Mouse (Mus musculus) midbrain, embryonic 13.5 days (tissue): ENCODE measurements at regions not wholly inside any gene's neighbourhood (a gene's known extent, or its start where the extent isn't known, plus 50 kb on each side); places are given as distances from the start of the nearest gene placed in this dataset.

Experiments used
- ATAC-seq: fragments of 200-750 bp; cut with Nextera tagmentation; 2 replicates; pipeline ENCODE4 v1.8.0; 2017; ENCODE audit warnings: mild to moderate bottlenecking, moderate TSS enrichment, moderate library complexity
- H3K27ac ChIP-seq: fragments of 300-500 bp; sonication (generic); 2 replicates; pipeline ENCODE4 v1.5.1; 2015; ENCODE audit warnings: inconsistent platforms, mild to moderate bottlenecking, moderate library complexity
- H3K27me3 ChIP-seq: fragments of 300-500 bp; sonication (generic); 2 replicates; pipeline ENCODE4 v1.6.1; 2015; ENCODE audit warnings: mild to moderate bottlenecking, inconsistent platforms
- H3K36me3 ChIP-seq: fragments of 300-500 bp; sonication (generic); 2 replicates; pipeline ENCODE4 v1.6.1; 2015; ENCODE audit warnings: mild to moderate bottlenecking, inconsistent platforms
- H3K4me1 ChIP-seq: fragments of 300-500 bp; sonication (generic); replicated peaks from 2 replicates; pipeline ENCODE4 v1.6.1; 2015; ENCODE audit warnings: inconsistent platforms
- H3K4me2 ChIP-seq: fragments of 300-500 bp; sonication (generic); replicated peaks from 2 replicates; pipeline ENCODE4 v1.6.1; 2015; ENCODE audit warnings: moderate library complexity, mild to moderate bottlenecking, inconsistent platforms
- H3K4me3 ChIP-seq: fragments of 300-500 bp; sonication (generic); replicated peaks from 2 replicates; pipeline ENCODE4 v1.5.1; 2015; ENCODE audit warnings: mild to moderate bottlenecking, inconsistent platforms
- H3K9ac ChIP-seq: fragments of 300-500 bp; sonication (generic); replicated peaks from 2 replicates; pipeline ENCODE4 v1.6.1; 2015; ENCODE audit warnings: mild to moderate bottlenecking, inconsistent platforms
- H3K9me3 ChIP-seq: fragments of 300-500 bp; sonication (generic); 2 replicates; pipeline ENCODE4 v1.6.1; 2016; ENCODE audit warnings: mild to moderate bottlenecking, inconsistent platforms
- WGBS: fragments of 180-500 bp; shearing (Covaris S2); methylation state at CpG from one replicate; pipeline ENCODE4 v1.1.7; 2015; 5-methylcytosine and 5-hydroxymethylcytosine counted together

- H3K9me3 ChIP-seq = no peaks in the 10 kb centered on the region
- no peaks in the 10 kb centered on the region for H3K4me1 ChIP-seq
- H3K4me3 ChIP-seq = no peak overlapping the region
- no peak for ATAC-seq
- H3K9ac ChIP-seq = no peak overlapping the region
- no peaks in the 10 kb centered on the region for H3K27me3 ChIP-seq
- H3K27ac ChIP-seq = no peak overlapping the region
- no peaks in the 10 kb centered on the region for H3K36me3 ChIP-seq
- H3K4me2 ChIP-seq = no peak overlapping the region
These were observed 114.7 kb upstream of the Ndp start for GRCm38 (mm10) chrX:17026161-17026829.

- Histone ChIP-seq H3K9ac (no peak overlapping the region), H3K4me1 (no peaks in the 10 kb centered on the region), H3K4me2 (no peak overlapping the region), H3K36me3 (no peaks in the 10 kb centered on the region), H3K4me3 (no peak overlapping the region), H3K27me3 (no peaks in the 10 kb centered on the region), H3K27ac (no peak overlapping the region), H3K9me3 (no peaks in the 10 kb centered on the region)
- 88% methylated on average over 1 of the region's 1 CpGs for WGBS
- no peak for ATAC-seq
These were observed 106.2 kb upstream of the Ndp start for GRCm38 (mm10) chrX:17017823-17018222.

GRCm38 (mm10) chrX:17009188-17009587, 97.6 kb upstream of the Ndp start:
- no peak for ATAC-seq
- Histone ChIP-seq H3K27ac (no peak overlapping the region), H3K4me3 (no peak overlapping the region), H3K4me1 (no peaks in the 10 kb centered on the region), H3K4me2 (no peak overlapping the region), H3K9ac (no peak overlapping the region), H3K27me3 (no peaks in the 10 kb centered on the region), H3K9me3 (no peaks in the 10 kb centered on the region), H3K36me3 (no peaks in the 10 kb centered on the region)
- 81% methylated on average over 2 of the region's 2 CpGs for WGBS

GRCm38 (mm10) chrX:16998578-16998977, 87.0 kb upstream of the Ndp start:
- Histone ChIP-seq H3K4me1 (no peaks in the 10 kb centered on the region), H3K36me3 (no peaks in the 10 kb centered on the region), H3K9me3 (no peaks in the 10 kb centered on the region), H3K27ac (no peak overlapping the region), H3K27me3 (no peaks in the 10 kb centered on the region), H3K4me3 (no peak overlapping the region), H3K4me2 (no peak overlapping the region), H3K9ac (no peak overlapping the region)
- 22% methylated on average over 5 of the region's 5 CpGs for WGBS
- peak; percentile 93 for ATAC-seq
